Mouse (Mus musculus) bone marrow, adult 2 months (tissue): ENCODE results near the gene Rtn2.

ENCODE experiments used
- CTCF ChIP-seq: fragments of 200-500 bp; IDR thresholded peaks from 2 replicates; pipeline ENCODE4 v1.5.1; 2011; ENCODE audit warnings: low read length, control low read depth; ENCODE audit not compliant: control insufficient read depth, insufficient read depth
- POLR2A ChIP-seq: fragments of 200-500 bp; IDR thresholded peaks from 2 replicates; pipeline ENCODE4 v1.6.1; 2011; ENCODE audit warnings: low read depth, mild to moderate bottlenecking, control low read depth, low read length, borderline replicate concordance; ENCODE audit not compliant: control insufficient read depth

DNA sequence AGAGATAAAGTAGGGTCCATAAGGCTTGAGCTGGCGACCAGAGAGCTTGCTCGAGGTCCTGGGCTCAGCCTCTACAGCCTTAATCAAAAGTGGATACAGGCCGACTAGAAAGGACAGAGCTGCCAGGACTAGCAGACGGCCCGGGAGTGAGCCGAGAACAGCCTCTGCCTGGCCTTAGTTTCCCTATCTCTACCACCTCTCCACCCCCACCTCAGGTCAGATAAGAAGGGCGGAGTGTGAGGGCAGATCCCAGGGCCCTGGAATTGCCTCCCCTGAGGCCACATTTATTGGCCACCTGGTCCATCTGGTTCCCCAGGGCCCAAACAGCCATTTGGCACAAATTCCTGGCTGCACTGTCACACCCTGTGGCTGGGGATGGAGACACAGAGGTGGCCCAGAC, 17.3 kb upstream of the Rtn2 start:
- no peak for TF ChIP-seq CTCF
- no peak for TF ChIP-seq POLR2A
